In genomic region chr2:126640298-126640697, GRCm38 (mm10) we compare ENCODE assay signal across 20 mouse cellular contexts. TPM values are rescaled to one million over a fixed set of nuclear protein-coding genes. Genes with fewer than 3 reads are reported as not detected.
A peak's percentile ranks its signal among the peaks of the same experiment; 100 is the strongest.
DNase-seq lines count a peak whose midpoint lies in the region; ATAC-seq and TF ChIP-seq lines count a peak whose summit lies in the region.
"Had no signal": no experiment of that assay in that cellular context is flagged by ENCODE, and none has a peak within 500 bp of the region (broad histone marks: within the 10 kb centered on the region; RNA-seq: fewer than 3 reads in every experiment).

No protein-coding gene starts in this region.

- no peak overlapping the region for H3K9ac ChIP-seq in intestine, postnatal 0 days (ENCODE audit: low read depth, low read length)
- no peak overlapping the region for H3K9ac ChIP-seq in intestine, embryonic 16.5 days (ENCODE audit: low read depth, low read length)
- no peak overlapping the region for H3K9ac ChIP-seq in midbrain, postnatal 0 days (replicated peaks; ENCODE audit: low read length, poor library complexity, severe bottlenecking)
- H3K9ac ChIP-seq in midbrain, embryonic 15.5 days = no peak overlapping the region
- H3K9ac ChIP-seq: forebrain, embryonic 15.5 days; heart, embryonic 15.5 days; kidney, embryonic 15.5 days; midbrain, embryonic 13.5 days had no signal

- ATAC-seq in intestine, postnatal 0 days = no peak
- no peak for ATAC-seq in intestine, embryonic 16.5 days
- no peak for ATAC-seq in midbrain, postnatal 0 days (ENCODE audit: low FRiP score)
- no peak for ATAC-seq in midbrain, embryonic 15.5 days (replicated peaks)
- ATAC-seq: forebrain, embryonic 15.5 days; midbrain, embryonic 13.5 days had no signal

- no peaks in the 10 kb centered on the region for H3K4me1 ChIP-seq in intestine, postnatal 0 days (replicated peaks; ENCODE audit: control insufficient read depth, insufficient read depth, low read length)
- no peaks in the 10 kb centered on the region for H3K4me1 ChIP-seq in intestine, embryonic 16.5 days (ENCODE audit: control insufficient read depth, insufficient read depth, low read length)
- no peaks in the 10 kb centered on the region for H3K4me1 ChIP-seq in midbrain, postnatal 0 days (ENCODE audit: insufficient read depth, low read length)
- no peaks in the 10 kb centered on the region for H3K4me1 ChIP-seq in midbrain, embryonic 15.5 days
- H3K4me1 ChIP-seq in thymus, adult 2 months (replicated peaks; ENCODE audit: control insufficient read depth, insufficient read depth, low read length) = no peaks in the 10 kb centered on the region
- H3K4me1 ChIP-seq: embryonic facial prominence, embryonic 10.5 days; forebrain, embryonic 15.5 days; heart, embryonic 15.5 days; midbrain, embryonic 13.5 days had no signal

- peak; percentile 35 for TF ChIP-seq CTCF in intestine, postnatal 0 days (IDR thresholded peaks at IDR 0.05; ENCODE audit: low read depth)
- TF ChIP-seq CTCF in midbrain, postnatal 0 days (IDR thresholded peaks at IDR 0.05) = peak; percentile 33; the same call in 1 of the 2 replicates
- TF ChIP-seq CTCF in thymus, adult 2 months (IDR thresholded peaks at IDR 0.05; ENCODE audit: borderline replicate concordance, control insufficient read depth, extremely low read depth, insufficient read depth, low read length, poor library complexity) = no peak

- H3K9me3 ChIP-seq in intestine, postnatal 0 days (ENCODE audit: control insufficient read depth) = no peaks in the 10 kb centered on the region
- no peaks in the 10 kb centered on the region for H3K9me3 ChIP-seq in intestine, embryonic 16.5 days (ENCODE audit: control insufficient read depth, low read length)
- H3K9me3 ChIP-seq in midbrain, postnatal 0 days (ENCODE audit: low read length) = no peaks in the 10 kb centered on the region
- no peaks in the 10 kb centered on the region for H3K9me3 ChIP-seq in midbrain, embryonic 15.5 days
- H3K9me3 ChIP-seq: embryonic facial prominence, embryonic 10.5 days; forebrain, embryonic 15.5 days; heart, embryonic 15.5 days; kidney, embryonic 15.5 days; midbrain, embryonic 13.5 days had no signal

- H3K4me3 ChIP-seq in intestine, postnatal 0 days (ENCODE audit: low read depth, low read length) = no peak overlapping the region
- H3K4me3 ChIP-seq in intestine, embryonic 16.5 days (ENCODE audit: low read length) = no peak overlapping the region
- H3K4me3 ChIP-seq in midbrain, postnatal 0 days (ENCODE audit: low read depth, low read length) = no peak overlapping the region
- no peak overlapping the region for H3K4me3 ChIP-seq in midbrain, embryonic 15.5 days
- H3K4me3 ChIP-seq in thymus, adult 2 months (ENCODE audit: control insufficient read depth, insufficient read depth, low read length) = no peak overlapping the region
- H3K4me3 ChIP-seq: embryonic facial prominence, embryonic 10.5 days; erythroblast, embryonic 14.5 days; forebrain, embryonic 15.5 days; heart, embryonic 15.5 days; kidney, embryonic 15.5 days; midbrain, embryonic 13.5 days had no signal

- no peaks in the 10 kb centered on the region for H3K27me3 ChIP-seq in intestine, postnatal 0 days (replicated peaks; ENCODE audit: control insufficient read depth, insufficient read depth, low read length)
- no peaks in the 10 kb centered on the region for H3K27me3 ChIP-seq in intestine, embryonic 16.5 days (replicated peaks; ENCODE audit: control insufficient read depth, insufficient read depth, low read length)
- H3K27me3 ChIP-seq in midbrain, postnatal 0 days (ENCODE audit: insufficient read depth, low read length) = no peaks in the 10 kb centered on the region
- H3K27me3 ChIP-seq in midbrain, embryonic 15.5 days (replicated peaks) = no peaks in the 10 kb centered on the region
- no peaks in the 10 kb centered on the region for H3K27me3 ChIP-seq in thymus, adult 2 months (ENCODE audit: control insufficient read depth, insufficient read depth, low read length)
- H3K27me3 ChIP-seq: CH12.LX; forebrain, embryonic 15.5 days; heart, embryonic 15.5 days; kidney, embryonic 15.5 days; midbrain, embryonic 13.5 days had no signal

- H3K4me2 ChIP-seq in intestine, postnatal 0 days (replicated peaks; ENCODE audit: low read depth) = no peak overlapping the region
- H3K4me2 ChIP-seq in intestine, embryonic 16.5 days (ENCODE audit: low read depth, low read length) = no peak overlapping the region
- no peak overlapping the region for H3K4me2 ChIP-seq in midbrain, postnatal 0 days (ENCODE audit: low read depth, low read length, poor library complexity, severe bottlenecking)
- H3K4me2 ChIP-seq in midbrain, embryonic 15.5 days = no peak overlapping the region
- H3K4me2 ChIP-seq: forebrain, embryonic 15.5 days; heart, embryonic 15.5 days; kidney, embryonic 15.5 days; midbrain, embryonic 13.5 days had no signal

- DNase-seq in midbrain, postnatal 0 days (ENCODE audit: low spot score) = no peak
- DNase-seq in NIH3T3 (ENCODE audit: low read depth) = peak; percentile 16
- DNase-seq in thymus, adult 2 months = no peak
- no peak for DNase-seq in T-cell, adult 2 months (ENCODE audit: low spot score)
- DNase-seq: adrenal gland, postnatal 14 days; cerebellum, adult 18-20 months; cerebellum, postnatal 36 days; lung, adult 18-20 months; retina, postnatal 1 day; thymus, adult 18-20 months had no signal

- peaks cover 40% of the 10 kb centered on the region for H3K36me3 ChIP-seq in intestine, postnatal 0 days (ENCODE audit: control insufficient read depth, insufficient read depth)
- H3K36me3 ChIP-seq in intestine, embryonic 16.5 days (ENCODE audit: control insufficient read depth, insufficient read depth, low read length) = peaks cover 11% of the 10 kb centered on the region
- H3K36me3 ChIP-seq in midbrain, postnatal 0 days (ENCODE audit: insufficient read depth, low read length) = peaks cover 22% of the 10 kb centered on the region
- peaks cover 28% of the 10 kb centered on the region for H3K36me3 ChIP-seq in midbrain, embryonic 15.5 days (replicated peaks)
- peaks cover 60% of the 10 kb centered on the region for H3K36me3 ChIP-seq in thymus, adult 2 months (ENCODE audit: control insufficient read depth, insufficient read depth, low read length)

- no peak overlapping the region for H3K27ac ChIP-seq in intestine, postnatal 0 days (ENCODE audit: low read depth, low read length)
- no peak overlapping the region for H3K27ac ChIP-seq in intestine, embryonic 16.5 days (ENCODE audit: low read length)
- H3K27ac ChIP-seq in midbrain, postnatal 0 days (ENCODE audit: low read depth, low read length) = no peak overlapping the region
- no peak overlapping the region for H3K27ac ChIP-seq in midbrain, embryonic 15.5 days
- no peak overlapping the region for H3K27ac ChIP-seq in thymus, adult 2 months (ENCODE audit: control insufficient read depth, insufficient read depth, low read length)
- H3K27ac ChIP-seq: embryonic facial prominence, embryonic 10.5 days; forebrain, embryonic 15.5 days; heart, embryonic 15.5 days; kidney, embryonic 15.5 days; midbrain, embryonic 13.5 days had no signal

- WGBS in intestine, postnatal 0 days = 89% methylated on average over 2 of the region's 2 CpGs
- 80% methylated on average over 2 of the region's 2 CpGs for WGBS in intestine, embryonic 16.5 days
- 96% methylated on average over 2 of the region's 2 CpGs for WGBS in midbrain, postnatal 0 days
- WGBS in midbrain, embryonic 15.5 days = 83% methylated on average over 2 of the region's 2 CpGs
- 97% methylated on average over 2 of the region's 2 CpGs for WGBS in thymus, adult 2 months

- TF ChIP-seq POLR2A in thymus, adult 2 months (IDR thresholded peaks at IDR 0.05; ENCODE audit: control insufficient read depth, extremely low read depth, insufficient read depth, low read length, poor library complexity) = no peak

RNA-seq across cellular contexts. Expression of gene Hdc, which starts 21.2 kb away (rescaled TPM):
- polyA plus RNA-seq in intestine, postnatal 0 days (2015; fragmentation: Nextera tagmentation; extraction: Ambion mirVana) = 0.92 and 1.2 TPM in 2 replicates
- polyA plus RNA-seq in intestine, embryonic 16.5 days (2015; fragmentation: Nextera tagmentation; extraction: Ambion mirVana) = 2.9 and 3.5 TPM in 2 replicates
- 3.2 and 5.6 TPM in 2 replicates for total RNA-seq in midbrain, postnatal 0 days (2014; rRNA removed)
- 2.8 and 3.8 TPM in 2 replicates for polyA plus RNA-seq in midbrain, postnatal 0 days (2015; fragmentation: Nextera tagmentation; extraction: Ambion mirVana)
- 1.5 and 1.8 TPM in 2 replicates for polyA plus RNA-seq in midbrain, embryonic 15.5 days (2015; fragmentation: Nextera tagmentation; extraction: Ambion mirVana)
- polyA plus RNA-seq in thymus, adult 2 months (2012; rRNA removed) = 18.1 and 19.1 TPM in 2 replicates

RNA-seq across cellular contexts. Expression of gene Gabpb1, which starts 35.8 kb away (rescaled TPM):
- 13.8 and 14.7 TPM in 2 replicates for polyA plus RNA-seq in intestine, postnatal 0 days (2015; fragmentation: Nextera tagmentation; extraction: Ambion mirVana)
- polyA plus RNA-seq in intestine, embryonic 16.5 days (2015; fragmentation: Nextera tagmentation; extraction: Ambion mirVana) = 31.5 and 33.1 TPM in 2 replicates
- 11.5 and 25.1 TPM in 2 replicates for total RNA-seq in midbrain, postnatal 0 days (2014; rRNA removed)
- 26.0 and 26.5 TPM in 2 replicates for polyA plus RNA-seq in midbrain, postnatal 0 days (2015; fragmentation: Nextera tagmentation; extraction: Ambion mirVana)
- 41.3 and 44.1 TPM in 2 replicates for polyA plus RNA-seq in midbrain, embryonic 15.5 days (2015; fragmentation: Nextera tagmentation; extraction: Ambion mirVana)
- polyA plus RNA-seq in thymus, adult 2 months (2012; rRNA removed) = 26.2 and 32.1 TPM in 2 replicates
